Mouse (Mus musculus): ENCODE data around the gene Anks1b.

- TF ChIP-seq POLR2A (IDR thresholded peaks at IDR 0.05; ENCODE audit: control insufficient read depth, low read depth, low read length), result no peak
- no peak for TF ChIP-seq CTCF (IDR thresholded peaks at IDR 0.05; ENCODE audit: control insufficient read depth, insufficient read depth, insufficient replicate concordance, low read depth, low read length)
Measured at GRCm38 (mm10) chr10:90512801-90513200, 639.5 kb downstream of the Anks1b start.

Data from testis, adult 2 months (tissue).